Mouse (Mus musculus) adrenal gland, adult (tissue): ENCODE data around the gene Tmem240.
A peak's percentile ranks its signal among the peaks of the same experiment; 100 is the strongest.
"Not testable (repeated sequence)": the region's sequence is repeated elsewhere in the genome, so short reads cannot be mapped to it uniquely, and the experiment has no call there.

Experiments
- DNase-seq, 2 experiments: peaks; one replicate each; pipeline ENCODE4 v3.0.0; 2022 to 2023; ENCODE audit warnings: low spot score in 1 of 2; ENCODE audit not compliant: inconsistent age in 2 of 2

The Tmem240 gene

DNA sequence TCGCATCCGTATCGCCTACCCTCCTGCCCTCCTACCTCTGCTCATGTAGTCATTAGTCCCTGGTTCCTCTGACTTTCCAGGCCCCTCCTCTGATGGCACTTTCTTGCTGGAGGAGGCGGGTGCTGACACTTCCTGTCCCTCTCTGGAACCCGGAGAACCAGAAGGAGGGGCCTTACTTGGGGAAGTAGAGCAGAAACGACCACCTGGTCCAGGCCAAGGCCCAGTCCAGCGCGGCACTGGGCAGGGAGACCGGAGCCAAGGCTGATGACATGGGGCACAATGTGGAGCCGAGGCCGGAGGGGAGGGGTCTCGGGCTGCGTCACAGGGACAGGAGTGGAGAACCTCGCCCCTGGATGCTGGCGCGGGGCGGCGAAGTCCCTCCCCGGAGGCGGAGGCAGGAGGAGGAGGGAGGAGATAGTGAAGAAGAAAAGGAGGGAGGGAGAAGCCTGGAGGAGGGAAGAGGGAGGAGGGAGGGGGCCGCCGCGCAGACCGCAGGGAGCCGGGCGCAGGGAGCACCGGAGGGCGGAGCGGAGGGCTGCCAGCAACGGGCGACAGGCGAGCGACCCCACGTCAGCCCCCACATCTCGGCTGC is at the start of gene Tmem240:
Gene Tmem240, plus strand, starts transcription at position 451 of the 592 bp plus-strand sequence.
- DNase-seq, result peak; percentile 95 to 97

DNA sequence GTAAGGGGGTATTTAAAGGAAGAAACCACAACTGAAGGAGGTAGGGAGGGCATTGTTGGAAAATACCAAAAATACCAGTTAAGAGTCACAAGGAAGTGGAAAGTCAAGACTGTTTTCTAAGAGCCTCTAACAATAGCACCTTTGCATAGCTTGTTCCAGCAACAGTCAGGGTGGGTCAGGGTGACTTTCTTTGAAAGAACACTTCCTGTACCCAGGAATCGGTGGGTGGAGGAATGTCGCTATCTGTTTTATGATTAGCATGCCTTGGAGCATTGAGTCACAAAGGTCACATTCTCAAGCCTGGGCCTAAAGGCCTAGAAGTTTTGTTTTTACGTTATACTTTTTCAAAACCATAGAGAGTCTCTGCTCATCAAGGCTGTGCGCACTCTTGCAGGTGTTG is 46.8 kb upstream of the Tmem240 start:
- not testable (repeated sequence) for DNase-seq

DNA sequence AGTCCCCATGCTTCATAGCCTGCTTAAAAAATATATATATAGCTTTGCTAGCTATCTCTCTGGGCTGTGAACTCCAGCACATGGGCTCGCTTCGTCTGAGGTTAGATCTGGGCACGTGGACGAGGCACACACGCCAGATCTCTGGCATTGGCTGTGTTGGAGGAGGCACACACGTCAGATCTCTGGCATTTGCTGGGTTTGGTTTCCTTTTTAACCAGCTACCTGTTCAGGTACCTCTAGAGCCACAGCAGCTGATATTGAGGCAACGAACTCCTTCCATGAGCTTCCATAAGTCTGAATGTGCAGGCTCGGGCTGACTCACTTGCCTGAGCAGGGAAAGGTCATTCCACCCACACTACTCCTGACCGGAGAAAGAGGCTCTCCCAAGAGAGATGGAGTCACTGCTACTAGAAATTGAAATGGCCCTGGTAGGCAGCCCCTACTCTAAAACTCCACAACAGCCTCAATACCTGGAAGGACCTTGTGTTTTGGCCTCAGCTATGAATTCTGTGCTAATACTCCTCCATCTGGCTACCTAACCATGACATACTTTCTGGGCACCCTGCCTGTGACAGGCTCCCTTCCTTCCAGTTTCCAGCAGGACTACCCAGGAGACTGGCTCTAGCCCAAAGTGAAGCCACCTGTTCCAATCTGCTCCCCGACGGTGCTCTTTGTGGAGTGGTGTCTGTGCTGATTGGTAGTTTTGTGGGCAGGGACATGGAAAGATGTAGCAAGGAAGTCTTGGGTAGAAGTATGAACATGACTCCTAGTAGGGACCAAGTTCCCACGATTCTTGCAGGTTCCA is 43.8 kb upstream of the Tmem240 start:
- DNase-seq, result peak; percentile 38 to 54

DNA sequence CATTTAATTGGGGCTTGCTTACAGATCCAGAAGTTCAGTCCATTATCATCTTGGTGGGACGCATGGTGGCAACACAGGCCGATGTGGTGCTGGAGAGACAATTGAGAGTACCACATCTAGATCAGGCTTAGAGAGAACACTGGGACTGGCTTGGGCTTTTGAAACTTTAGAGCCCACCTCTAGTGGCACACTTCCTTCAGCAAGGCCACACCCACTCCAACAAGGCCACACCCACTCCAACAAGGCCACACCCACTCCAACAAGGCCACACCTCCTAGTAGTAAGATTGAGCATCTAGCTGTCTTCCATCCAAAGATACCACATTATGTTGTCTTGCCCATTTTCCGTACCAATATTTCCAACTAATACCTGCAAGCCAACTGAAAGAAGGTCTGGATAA is 42.2 kb upstream of the Tmem240 start:
- no peak for DNase-seq

DNA sequence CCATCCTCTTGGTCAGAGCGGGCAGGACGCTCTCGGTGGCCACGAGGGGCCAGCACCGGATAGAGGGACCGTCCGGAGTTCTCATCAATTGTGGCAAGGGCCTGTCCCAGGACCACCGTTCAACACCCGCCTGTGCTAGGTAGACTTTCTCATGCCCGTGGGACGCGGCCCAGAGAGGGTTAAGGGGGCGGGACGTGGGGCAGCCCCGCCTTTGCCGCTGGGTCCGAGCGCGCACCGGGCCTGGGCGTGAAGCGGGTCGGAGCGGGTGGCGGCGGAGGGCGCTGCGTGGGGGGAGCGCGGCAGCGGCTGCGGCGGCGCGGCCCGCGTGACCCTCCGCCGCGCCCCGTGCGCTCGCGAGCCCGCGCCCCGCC is 40.5 kb upstream of the Tmem240 start, which contains the start of gene Fndc10:
Gene Fndc10, plus strand, starts transcription at position 232 of the 371 bp plus-strand sequence.
- DNase-seq, result peak; percentile 82 to 91

DNA sequence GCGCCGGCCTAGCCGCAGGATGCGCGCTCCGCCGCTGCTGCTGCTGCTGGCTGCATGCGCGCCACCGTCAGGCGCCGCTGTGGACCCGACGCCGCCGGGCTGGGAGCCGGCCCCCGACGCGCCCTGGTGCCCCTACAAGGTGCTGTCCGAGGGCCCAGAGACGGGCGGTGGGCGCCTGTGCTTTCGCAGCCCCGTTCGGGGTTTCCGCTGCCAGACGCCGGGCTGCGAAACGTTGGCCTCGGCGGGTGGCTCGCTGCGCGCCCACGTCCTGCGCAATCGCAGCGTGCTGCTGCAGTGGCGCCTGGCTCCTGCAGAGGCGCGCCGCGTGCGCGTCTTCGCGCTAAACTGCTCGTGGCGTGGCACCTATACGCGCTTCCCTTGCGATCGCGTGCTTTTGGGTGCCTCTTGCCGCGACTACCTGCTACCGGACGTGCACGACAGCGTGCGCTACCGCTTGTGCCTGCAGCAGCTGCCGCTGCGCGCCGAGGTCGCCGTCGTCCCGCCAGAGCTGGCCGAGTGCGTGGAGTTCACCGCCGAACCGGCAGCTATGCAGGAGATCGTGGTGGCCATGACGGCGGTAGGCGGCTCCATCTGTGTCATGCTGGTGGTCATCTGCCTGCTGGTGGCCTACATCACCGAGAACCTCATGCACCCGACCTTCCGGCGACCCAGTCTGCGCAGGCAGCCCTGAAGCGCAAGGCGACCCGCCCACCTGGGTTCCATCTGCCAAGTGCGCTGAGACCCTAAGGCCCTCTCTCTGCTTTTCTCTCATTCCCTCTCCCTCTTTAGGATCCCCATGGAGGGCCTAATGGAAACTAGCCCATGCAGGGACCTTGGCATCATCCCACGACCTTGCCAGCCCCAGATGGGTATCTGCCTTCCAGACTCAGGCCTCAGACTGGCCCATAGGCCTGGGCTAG is 39.9 kb upstream of the Tmem240 start:
- peak; percentile 77 to 91 for DNase-seq

DNA sequence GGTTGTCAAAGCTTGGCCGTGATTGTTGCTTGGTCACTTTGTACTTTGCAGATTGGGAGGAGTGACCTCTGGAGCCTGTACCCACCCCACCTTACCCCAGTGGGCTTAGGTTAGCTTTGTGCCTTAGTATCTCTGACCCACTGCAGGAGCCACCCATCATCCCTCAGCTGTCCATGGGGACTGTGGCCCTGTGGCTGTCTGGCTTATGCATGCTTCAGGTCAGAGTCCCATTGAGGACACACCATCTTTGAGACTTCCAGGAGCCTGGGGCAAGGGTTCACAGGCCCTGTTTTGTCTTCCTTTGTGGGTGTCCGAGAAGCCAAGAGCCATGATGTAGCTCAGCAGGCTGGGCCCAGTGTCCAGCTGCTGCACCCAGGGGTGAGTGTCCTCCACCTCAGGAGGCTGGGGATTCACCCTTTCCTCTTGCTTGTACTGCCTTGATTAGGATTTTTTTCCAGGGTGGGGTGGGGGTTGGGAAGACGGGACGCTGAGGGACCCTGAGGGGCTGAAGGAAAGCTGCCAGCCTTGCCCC is 39.0 kb upstream of the Tmem240 start:
- peak in 1 of 2 experiments; percentile 76 for DNase-seq

DNA sequence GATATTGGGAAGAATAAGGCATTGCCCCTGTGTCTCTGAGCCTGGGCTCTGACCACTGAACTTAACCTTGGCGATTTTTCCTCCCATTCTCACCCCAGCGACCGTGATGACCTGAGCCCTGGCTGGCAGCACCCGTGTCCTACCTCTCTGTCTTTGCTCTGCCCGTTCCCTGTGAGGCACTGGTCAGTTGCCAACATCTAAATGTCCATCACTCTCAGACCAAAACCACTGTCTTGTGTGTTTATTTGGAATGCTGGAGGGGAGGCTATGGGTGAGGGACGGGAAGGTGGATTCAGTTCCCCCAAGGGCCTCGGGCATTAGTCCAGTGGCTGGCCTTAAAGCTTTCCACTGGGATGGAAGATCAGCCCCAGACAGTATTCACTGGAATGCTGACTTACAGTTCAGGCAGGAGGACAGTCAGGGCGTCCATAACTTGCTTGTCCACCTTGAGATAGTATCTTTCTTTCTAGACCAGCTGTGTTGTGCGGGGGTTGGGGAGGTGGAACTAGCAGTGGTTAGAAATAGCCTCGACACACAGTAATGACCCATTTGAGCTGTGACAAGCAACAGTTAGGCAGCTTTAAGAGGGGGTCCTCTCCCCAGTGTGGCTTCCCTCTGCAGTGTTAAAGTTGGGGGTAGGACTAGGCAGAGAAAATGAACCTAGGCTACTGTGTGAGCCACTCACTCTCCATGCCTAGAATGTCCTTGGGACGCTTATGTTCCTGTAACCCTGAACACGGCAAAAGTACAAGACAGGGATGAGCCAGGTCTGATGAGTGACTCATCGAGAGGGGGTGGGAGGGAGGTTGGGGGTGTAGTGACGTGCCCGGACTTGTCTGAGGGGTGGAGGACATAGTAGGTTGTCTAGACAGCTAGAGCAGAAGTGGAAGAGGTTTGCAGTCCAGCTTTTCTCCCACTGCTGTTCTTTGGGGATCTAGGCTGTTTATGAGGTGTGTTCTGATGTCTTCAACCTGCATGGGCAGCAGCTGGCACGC is 38.0 kb upstream of the Tmem240 start:
- peak; percentile 72 to 91 for DNase-seq

DNA sequence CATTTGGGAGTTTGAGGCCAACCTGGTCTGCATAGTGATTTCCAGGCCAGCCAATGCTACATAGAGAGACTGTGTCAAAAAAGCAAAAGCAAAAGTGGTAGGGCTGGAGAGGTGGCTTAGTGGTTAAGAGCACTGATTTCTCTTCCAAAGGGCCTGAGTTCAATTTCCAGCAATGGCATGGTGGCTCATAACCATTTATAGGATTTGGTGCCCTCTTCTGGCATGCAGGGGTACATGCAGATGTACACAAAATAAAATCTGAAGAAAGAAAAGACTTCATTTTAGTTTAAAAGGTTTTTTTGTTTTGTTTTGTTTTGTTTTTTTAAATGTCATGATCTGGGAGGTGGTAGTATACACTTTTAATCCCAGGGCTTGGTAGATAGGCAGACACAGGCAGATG is 34.2 kb upstream of the Tmem240 start:
- DNase-seq, result peak in 1 of 2 experiments; percentile 52

DNA sequence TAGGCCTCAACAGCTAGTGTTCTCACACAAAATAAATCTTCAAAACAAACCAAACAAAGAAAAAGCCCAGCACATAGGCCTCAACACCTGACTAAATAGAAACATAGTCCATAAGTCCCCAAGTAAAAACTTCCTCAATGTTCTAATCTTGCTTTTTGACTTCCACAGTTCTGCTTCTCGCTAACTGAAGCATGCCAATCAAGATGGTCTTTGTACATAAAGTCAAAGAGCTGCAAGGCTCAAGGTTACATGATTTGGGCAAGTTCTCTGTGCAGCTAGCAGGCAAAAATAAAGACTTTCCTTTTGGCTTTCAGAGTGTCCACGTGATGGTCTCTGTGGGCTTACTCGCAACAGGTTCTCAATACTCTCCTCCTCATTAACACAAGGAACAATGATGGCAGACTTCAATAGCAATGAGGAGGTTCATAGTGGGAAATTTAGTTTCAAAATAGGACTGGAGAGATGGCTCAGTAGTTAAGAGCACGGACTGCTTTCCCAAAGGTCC is 31.1 kb upstream of the Tmem240 start:
- no peak for DNase-seq

DNA sequence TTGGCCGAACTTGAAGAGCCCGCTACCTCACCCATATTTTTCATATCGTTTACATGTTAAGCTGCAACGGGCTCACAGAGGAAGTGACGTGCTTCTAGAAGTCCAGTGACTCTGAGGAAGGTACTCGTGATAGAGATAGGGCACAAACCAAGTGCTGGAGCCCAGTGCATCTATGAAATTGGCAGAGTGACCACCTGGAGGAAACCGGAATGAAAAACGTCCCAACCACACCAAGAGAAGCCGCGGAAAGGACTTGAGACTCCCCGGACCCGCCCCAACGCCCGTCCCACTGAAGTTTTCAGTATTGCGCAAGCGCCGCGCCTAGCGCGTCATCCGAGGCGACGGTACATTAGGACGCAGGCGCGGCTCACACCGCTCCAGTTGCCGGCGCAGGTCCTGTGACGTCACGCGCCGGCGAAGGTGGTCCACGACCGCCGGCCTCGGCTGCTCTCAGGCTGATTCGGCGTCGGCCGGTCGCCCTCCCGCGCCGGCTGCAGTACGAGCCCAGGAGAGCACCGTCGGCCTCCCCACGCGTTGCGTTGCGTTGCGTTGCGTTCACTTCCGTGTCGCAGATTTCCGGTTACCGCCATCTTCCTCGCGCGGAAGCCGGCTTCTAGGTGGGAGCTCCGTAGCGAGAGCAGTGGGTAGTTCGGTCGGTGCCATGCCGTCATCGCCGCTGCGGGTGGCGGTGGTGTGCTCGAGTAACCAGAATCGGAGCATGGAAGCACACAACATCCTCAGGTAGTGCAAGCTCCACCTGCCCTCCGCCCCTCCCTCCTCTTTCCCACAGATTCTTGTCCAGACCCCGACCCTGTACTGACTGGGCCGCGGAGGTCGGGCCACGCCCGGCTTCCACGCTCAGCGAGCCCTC is 29.6 kb upstream of the Tmem240 start, which contains the start of gene Ssu72:
Gene Ssu72, plus strand, starts transcription at position 80 of the 871 bp plus-strand sequence.
- peak; percentile 96 to 100 for DNase-seq

DNA sequence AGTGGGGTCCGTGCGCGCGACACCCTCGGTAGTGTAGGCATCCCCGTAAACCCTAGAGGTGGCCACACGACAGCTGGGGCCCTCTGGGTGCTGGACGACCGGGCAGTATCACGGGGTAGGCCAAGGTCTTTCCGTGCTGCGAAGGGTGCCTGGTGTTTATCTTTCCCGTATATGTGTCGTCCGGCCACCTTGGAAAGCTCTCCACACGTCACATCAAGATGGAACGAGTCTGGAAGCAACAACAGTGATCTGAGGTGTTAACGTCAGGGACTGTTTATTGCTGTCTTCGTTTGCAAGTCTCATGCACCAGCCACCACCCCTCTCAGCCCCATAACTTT is 29.0 kb upstream of the Tmem240 start:
- DNase-seq, result no peak

DNA sequence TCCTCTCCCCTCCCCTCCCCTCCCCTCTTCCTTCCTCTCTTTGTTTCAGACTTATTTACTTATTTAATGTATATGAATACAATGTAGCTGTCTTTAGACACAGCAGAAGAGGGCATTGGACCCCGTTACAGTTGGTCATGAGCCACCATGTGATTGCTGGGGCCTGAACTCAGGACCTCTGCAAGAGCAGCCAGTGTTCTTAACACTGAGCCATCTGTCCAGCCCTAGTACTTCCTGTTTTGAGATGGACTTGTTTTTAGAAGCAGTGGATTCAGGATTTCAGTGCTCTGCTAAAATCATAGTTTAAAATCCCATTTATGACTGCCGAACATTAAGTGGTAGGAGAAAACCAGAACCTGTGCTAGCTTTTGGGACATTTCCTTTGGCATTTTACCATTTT is 26.0 kb upstream of the Tmem240 start:
- no peak for DNase-seq

DNA sequence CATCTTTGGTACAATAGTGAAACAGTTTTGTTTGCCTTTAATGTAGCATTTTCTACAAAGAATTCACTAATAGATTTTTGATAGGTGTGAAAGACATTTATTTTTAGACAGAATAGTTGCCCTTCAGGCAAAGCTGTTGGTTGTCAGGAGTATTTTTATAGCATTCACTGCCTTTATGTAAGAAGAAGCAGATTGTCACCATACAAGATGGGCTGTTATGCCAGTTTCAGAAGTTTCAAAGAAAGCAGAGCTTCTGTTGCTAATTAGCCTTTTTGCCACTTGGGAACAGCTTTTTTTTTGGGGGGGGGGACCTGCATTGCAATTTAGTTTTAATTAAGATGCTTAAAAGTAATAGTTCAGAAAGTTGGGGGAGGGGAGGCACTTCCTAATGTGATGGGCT is 25.6 kb upstream of the Tmem240 start:
- no peak for DNase-seq

DNA sequence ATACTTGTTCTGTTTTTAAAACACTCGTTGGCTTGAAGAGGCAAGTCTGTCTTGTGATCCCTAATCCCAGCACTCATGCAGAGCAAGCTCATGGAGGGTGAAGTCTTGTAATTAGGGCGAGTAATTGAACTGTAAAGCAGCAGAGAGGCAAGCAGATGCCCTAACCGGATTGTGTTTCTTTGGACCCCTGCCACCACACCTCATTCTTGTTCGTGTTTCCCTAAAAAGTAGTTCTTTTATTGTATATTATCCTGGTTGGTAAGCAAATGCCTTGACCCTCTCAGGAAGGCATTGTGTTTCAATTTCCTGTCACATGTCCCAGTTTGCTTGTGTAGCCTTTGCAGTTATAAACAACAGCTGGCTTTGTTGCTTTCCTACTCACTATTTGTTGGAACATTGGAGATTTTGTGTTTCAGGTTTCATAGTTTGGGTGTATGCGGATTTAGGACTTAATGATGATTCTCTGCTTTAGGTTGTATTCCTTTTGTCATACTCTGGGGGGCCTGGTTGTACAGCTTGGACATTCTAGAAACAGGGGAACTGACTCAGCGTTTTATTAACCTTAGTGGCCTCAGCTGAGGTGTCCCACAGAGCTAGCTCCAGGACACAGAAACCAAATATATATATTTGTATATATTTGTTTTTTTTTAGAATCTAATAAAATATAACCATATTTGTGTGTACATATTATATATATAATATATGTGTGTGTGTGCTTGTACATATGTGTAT is 23.9 kb upstream of the Tmem240 start:
- peak in 1 of 2 experiments; percentile 40 for DNase-seq

DNA sequence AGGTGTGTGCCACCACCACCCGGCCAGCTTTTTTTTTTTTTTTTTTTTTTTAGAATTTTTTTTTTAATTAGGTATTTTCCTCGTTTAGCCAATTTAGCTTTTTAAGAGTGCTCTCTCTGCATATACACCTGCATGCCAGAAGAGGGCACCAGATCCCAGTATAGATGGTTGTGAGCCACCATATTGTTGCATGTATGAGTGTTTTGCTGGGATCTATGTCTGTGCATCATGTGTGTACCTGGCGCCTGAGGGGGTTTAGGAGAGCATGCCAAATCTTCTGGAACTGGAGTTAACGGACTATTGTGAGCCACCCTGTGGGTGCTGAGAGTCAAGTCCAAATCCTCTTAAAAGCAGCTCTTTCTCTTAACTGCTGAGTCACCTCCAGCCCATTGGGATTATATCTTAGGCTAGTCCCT is 12.9 kb upstream of the Tmem240 start:
- DNase-seq, result peak; percentile 41 to 80

DNA sequence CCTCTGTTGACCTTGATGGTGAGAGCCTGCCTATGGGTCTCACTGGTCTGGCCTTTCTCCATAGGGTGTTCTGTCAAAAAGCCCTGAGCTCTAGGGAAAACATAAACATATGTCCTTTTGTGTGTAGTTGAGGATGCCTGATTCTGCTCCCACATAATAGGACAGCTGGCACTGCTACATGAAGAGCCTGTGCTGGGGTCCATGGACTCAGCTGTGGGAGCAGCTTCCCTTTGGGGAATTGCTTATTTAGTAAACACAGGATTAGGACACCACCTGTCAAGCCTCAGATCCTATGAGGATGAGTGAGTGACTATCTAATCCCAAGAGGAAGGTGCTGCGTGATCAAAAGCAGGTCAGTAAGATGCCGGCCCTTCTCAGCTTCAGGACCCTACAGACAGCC is 6.6 kb upstream of the Tmem240 start:
- no peak for DNase-seq

DNA sequence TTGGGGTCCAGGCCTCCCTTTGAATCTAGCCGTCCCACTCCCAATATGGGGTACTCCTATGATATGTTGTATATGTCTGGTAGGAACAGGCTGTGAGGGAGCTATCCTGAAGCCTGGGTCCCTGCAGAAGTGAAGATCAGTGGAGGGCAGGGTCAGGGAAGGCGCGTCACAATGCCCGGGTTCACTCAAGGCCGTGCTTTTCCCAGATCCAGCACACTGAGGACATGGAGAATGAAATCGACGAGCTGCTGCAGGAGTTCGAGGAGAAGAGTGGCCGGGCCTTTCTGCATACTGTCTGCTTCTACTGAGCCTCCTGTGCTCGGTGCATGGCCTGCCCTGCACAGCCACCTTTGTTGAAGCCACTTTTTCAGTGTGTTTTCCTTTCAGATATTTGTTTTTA is 1.3 kb upstream of the Tmem240 start:
- peak; percentile 52 to 64 for DNase-seq
